Mouse (Mus musculus) brain, embryonic 14.5 days (tissue): ENCODE measurements around the gene Lsamp.

Experiments
- CTCF ChIP-seq: fragments of 200-500 bp; IDR thresholded peaks from 2 replicates; pipeline ENCODE4 v1.5.1; 2012; ENCODE audit warnings: inconsistent platforms, mild to moderate bottlenecking, moderate library complexity, borderline replicate concordance; ENCODE audit not compliant: insufficient read depth, insufficient read length; ENCODE audit errors: extremely low read depth
- POLR2A ChIP-seq: fragments of 200-500 bp; IDR thresholded peaks from 2 replicates; pipeline ENCODE4 v1.6.1; 2012; ENCODE audit warnings: mild to moderate bottlenecking, inconsistent platforms, borderline replicate concordance; ENCODE audit not compliant: poor library complexity, insufficient read depth, insufficient read length, severe bottlenecking; ENCODE audit errors: extremely low read depth

DNA sequence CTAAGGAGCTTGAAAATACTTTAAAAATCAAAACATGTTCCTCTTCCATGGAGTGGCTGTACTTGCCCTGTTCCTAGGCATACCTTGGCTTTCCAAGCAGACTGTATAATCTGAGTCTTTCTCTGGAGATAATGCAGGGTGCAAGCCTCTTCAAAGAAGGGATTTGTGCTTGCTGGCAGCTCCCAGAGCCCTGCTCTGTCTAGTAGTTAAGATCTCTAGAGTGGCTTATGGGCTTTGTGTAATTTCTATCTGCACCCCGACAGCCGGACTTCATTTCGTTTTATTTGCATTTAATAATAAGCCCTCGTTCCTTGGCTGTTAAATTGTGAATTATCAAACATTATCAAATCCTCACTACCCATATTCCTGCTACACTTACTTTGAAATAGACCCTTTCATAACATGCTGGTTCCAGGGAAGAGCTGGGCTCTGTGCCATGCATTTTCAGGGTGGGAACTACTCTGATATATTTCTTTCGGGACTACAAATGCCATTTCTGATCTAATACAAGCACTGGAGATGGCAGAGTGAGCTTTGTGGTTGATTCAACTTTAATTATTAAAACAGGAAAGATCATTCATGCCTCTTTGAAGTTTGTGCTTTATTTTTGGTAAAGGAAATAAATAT, 1604.6 kb downstream of the Lsamp start:
- TF ChIP-seq POLR2A (no peak), CTCF (no peak)
